Mouse (Mus musculus): Measurements from ENCODE around the gene Mpz. TPM values are rescaled to one million over a fixed set of nuclear protein-coding genes. Genes with fewer than 3 reads are reported as not detected.
A peak's percentile ranks its signal among the peaks of the same experiment; 100 is the strongest.

The Mpz gene
- not detected in 2 replicates for total RNA-seq (2017)

GRCm38 (mm10) chr1:171149974-171150760 is at the start of gene Mpz, which contains the start of gene Sdhc:
Gene Mpz, plus strand, starts transcription at chr1:171150711.
Gene Sdhc, minus strand, starts transcription at chr1:171150603.
- peak; percentile 98 for ATAC-seq (replicated peaks; ENCODE audit: low read depth, poor library complexity, severe bottlenecking)

- ATAC-seq (replicated peaks; ENCODE audit: low read depth, poor library complexity, severe bottlenecking): no peak
Observed at GRCm38 (mm10) chr1:171101033-171101432, 49.5 kb upstream of the Mpz start.

GRCm38 (mm10) chr1:171101733-171102546 is 48.6 kb upstream of the Mpz start:
- peak; percentile 53 for ATAC-seq (replicated peaks; ENCODE audit: low read depth, poor library complexity, severe bottlenecking)

GRCm38 (mm10) chr1:171102547-171103177 is 47.8 kb upstream of the Mpz start:
- ATAC-seq (replicated peaks; ENCODE audit: low read depth, poor library complexity, severe bottlenecking): peak; percentile 59

- peak; percentile 46 for ATAC-seq (replicated peaks; ENCODE audit: low read depth, poor library complexity, severe bottlenecking)
Observed at GRCm38 (mm10) chr1:171103179-171103840, 47.2 kb upstream of the Mpz start.

- no peak for ATAC-seq (replicated peaks; ENCODE audit: low read depth, poor library complexity, severe bottlenecking)
Observed at GRCm38 (mm10) chr1:171105226-171105625, 45.3 kb upstream of the Mpz start.

GRCm38 (mm10) chr1:171109620-171110019 is 40.9 kb upstream of the Mpz start:
- no peak for ATAC-seq (replicated peaks; ENCODE audit: low read depth, poor library complexity, severe bottlenecking)

GRCm38 (mm10) chr1:171110659-171111019 is 39.9 kb upstream of the Mpz start:
- ATAC-seq (replicated peaks; ENCODE audit: low read depth, poor library complexity, severe bottlenecking): no peak

GRCm38 (mm10) chr1:171111020-171111780 is 39.3 kb upstream of the Mpz start:
- peak; percentile 74 for ATAC-seq (replicated peaks; ENCODE audit: low read depth, poor library complexity, severe bottlenecking)

- peak; percentile 22 for ATAC-seq (replicated peaks; ENCODE audit: low read depth, poor library complexity, severe bottlenecking)
Observed at GRCm38 (mm10) chr1:171111781-171112575, 38.5 kb upstream of the Mpz start.

- no peak for ATAC-seq (replicated peaks; ENCODE audit: low read depth, poor library complexity, severe bottlenecking)
Observed at GRCm38 (mm10) chr1:171112986-171113385, 37.5 kb upstream of the Mpz start.

GRCm38 (mm10) chr1:171113873-171114299 is 36.6 kb upstream of the Mpz start, which contains the start of gene Cfap126:
Gene Cfap126, plus strand, starts transcription at chr1:171113918.
- peak; percentile 56 for ATAC-seq (replicated peaks; ENCODE audit: low read depth, poor library complexity, severe bottlenecking)

- no peak for ATAC-seq (replicated peaks; ENCODE audit: low read depth, poor library complexity, severe bottlenecking)
Observed at GRCm38 (mm10) chr1:171116280-171116679, 34.2 kb upstream of the Mpz start.

- peak; percentile 51 for ATAC-seq (replicated peaks; ENCODE audit: low read depth, poor library complexity, severe bottlenecking)
Observed at GRCm38 (mm10) chr1:171118269-171118684, 32.2 kb upstream of the Mpz start.

- no peak for ATAC-seq (replicated peaks; ENCODE audit: low read depth, poor library complexity, severe bottlenecking)
Observed at GRCm38 (mm10) chr1:171118996-171119395, 31.5 kb upstream of the Mpz start.

- no peak for ATAC-seq (replicated peaks; ENCODE audit: low read depth, poor library complexity, severe bottlenecking)
Observed at GRCm38 (mm10) chr1:171119405-171119804, 31.1 kb upstream of the Mpz start.

GRCm38 (mm10) chr1:171120893-171121292 is 29.6 kb upstream of the Mpz start:
- no peak for ATAC-seq (replicated peaks; ENCODE audit: low read depth, poor library complexity, severe bottlenecking)

GRCm38 (mm10) chr1:171121839-171122238 is 28.7 kb upstream of the Mpz start:
- no peak for ATAC-seq (replicated peaks; ENCODE audit: low read depth, poor library complexity, severe bottlenecking)

Measured in common myeloid progenitor, adult 5-6 weeks (primary cell).